Mouse (Mus musculus): ENCODE measurements around the gene Taf1a.

DNA sequence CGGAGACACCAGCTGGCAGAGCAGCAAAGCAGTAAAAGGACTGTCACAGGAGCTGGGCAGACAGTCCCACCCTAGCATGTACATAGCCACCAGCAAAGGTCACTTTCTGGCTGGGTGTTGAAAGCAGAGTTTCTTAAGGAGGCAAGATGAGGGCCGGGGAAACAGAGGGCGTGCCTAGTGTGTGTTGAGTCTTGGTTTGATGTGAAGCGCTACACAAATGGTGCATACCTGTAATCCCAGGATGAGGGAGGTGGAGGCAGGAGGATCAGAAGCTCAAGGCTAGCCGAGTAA lies 25.3 kb upstream of the Taf1a start:
- TF ChIP-seq HCFC1 (IDR thresholded peaks at IDR 0.05; ENCODE audit: borderline replicate concordance, insufficient read depth, low read length): no peak
- no peak for TF ChIP-seq ZC3H11A (IDR thresholded peaks at IDR 0.05; ENCODE audit: borderline replicate concordance, low read depth, low read length)
- TF ChIP-seq CHD2 (IDR thresholded peaks at IDR 0.05; ENCODE audit: low read depth, low read length): no peak
